ENCODE assay signal across 28 mouse cellular contexts in the genomic region with DNA sequence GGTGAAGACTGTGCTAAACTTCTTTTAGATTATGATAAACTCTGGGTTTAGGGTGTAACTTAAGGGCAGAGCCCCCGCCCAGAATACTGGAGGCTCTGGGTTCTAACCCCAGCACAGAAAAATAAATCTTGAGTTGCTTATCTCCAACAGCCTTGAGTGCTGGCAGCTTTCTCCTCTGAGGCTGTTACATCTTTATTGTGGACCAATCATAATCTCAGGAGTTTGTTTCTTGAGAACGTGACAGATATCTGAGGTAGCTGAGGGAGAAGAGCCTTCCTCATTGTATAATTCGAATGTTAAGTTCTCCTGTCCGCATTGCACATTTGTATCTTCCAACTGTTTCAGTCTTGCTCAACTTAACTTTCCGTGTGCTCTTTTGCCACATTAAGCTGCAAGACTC. TPM values are rescaled to one million over a fixed set of nuclear protein-coding genes. Genes with fewer than 3 reads are reported as not detected.
A peak's percentile ranks its signal among the peaks of the same experiment; 100 is the strongest.
DNase-seq lines count a peak whose midpoint lies in the region; ATAC-seq and TF ChIP-seq lines count a peak whose summit lies in the region.
"Had no signal": no experiment of that assay in that cellular context is flagged by ENCODE, and none has a peak within 500 bp of the region (broad histone marks: within the 10 kb centered on the region; RNA-seq: fewer than 3 reads in every experiment).

No protein-coding gene starts in this region.

- no peak overlapping the region; the same call in 1 of the 2 replicates for H3K4me2 ChIP-seq in kidney, embryonic 14.5 days (replicated peaks; ENCODE audit: low read depth, low read length)
- H3K4me2 ChIP-seq in embryonic facial prominence, embryonic 13.5 days = peak overlapping the region; percentile 45; the same call in 1 of the 2 replicates
- H3K4me2 ChIP-seq in liver, embryonic 15.5 days = peak overlapping the region; percentile 72
- H3K4me2 ChIP-seq: forebrain, embryonic 15.5 days; hindbrain, embryonic 13.5 days had no signal

- DNase-seq in kidney, adult 2 months = no peak
- no peak for DNase-seq in urinary bladder, postnatal 25 days (ENCODE audit: low spot score)
- DNase-seq: adrenal gland, postnatal 36 days; B cell, adult 2 months; cerebellum, adult 11 months; cerebellum, postnatal 14 days; gastrocnemius, postnatal 10 days; heart, postnatal 36 days; kidney, adult 9 months; kidney, postnatal 4 days; lung, adult 2 months; lung, postnatal 14 days; midbrain, embryonic 14.5 days; retina, postnatal 1 day; right cerebral cortex, postnatal 25 days; spleen, adult 18-20 months; thymus, postnatal 14 days had no signal

- no peaks in the 10 kb centered on the region for H3K9me3 ChIP-seq in kidney, embryonic 14.5 days (ENCODE audit: control insufficient read depth, low read length)
- no peaks in the 10 kb centered on the region for H3K9me3 ChIP-seq in ES-Bruce4 (replicated peaks; ENCODE audit: control insufficient read depth, insufficient read depth, low read length, poor library complexity, severe bottlenecking)
- H3K9me3 ChIP-seq in embryonic facial prominence, embryonic 13.5 days = no peaks in the 10 kb centered on the region
- no peaks in the 10 kb centered on the region for H3K9me3 ChIP-seq in liver, embryonic 15.5 days (replicated peaks)
- H3K9me3 ChIP-seq: embryonic facial prominence, embryonic 12.5 days; forebrain, embryonic 15.5 days; heart, embryonic 15.5 days; hindbrain, embryonic 13.5 days; limb, embryonic 13.5 days; neural tube, embryonic 12.5 days had no signal

- no peak overlapping the region for H3K27ac ChIP-seq in kidney, embryonic 14.5 days (ENCODE audit: low read depth, low read length)
- no peak overlapping the region for H3K27ac ChIP-seq in kidney, adult 2 months (ENCODE audit: insufficient read depth, low read depth, low read length)
- 0 out of 2 replicates have a peak overlapping the region, but pooled peaks have one; percentile 14 for H3K27ac ChIP-seq in ES-Bruce4 (ENCODE audit: insufficient read depth, low read length)
- H3K27ac ChIP-seq in embryonic facial prominence, embryonic 13.5 days = no peak overlapping the region
- no peak overlapping the region for H3K27ac ChIP-seq in liver, embryonic 15.5 days (replicated peaks)
- H3K27ac ChIP-seq: embryonic facial prominence, embryonic 12.5 days; forebrain, embryonic 15.5 days; heart, embryonic 15.5 days; hindbrain, embryonic 13.5 days; limb, embryonic 13.5 days; neural tube, embryonic 12.5 days had no signal

- H3K9ac ChIP-seq in kidney, embryonic 14.5 days (ENCODE audit: low read depth, low read length) = no peak overlapping the region
- H3K9ac ChIP-seq in ES-Bruce4 (ENCODE audit: low read depth, poor library complexity, severe bottlenecking) = no peak overlapping the region; the same call in 1 of the 2 replicates
- no peak overlapping the region for H3K9ac ChIP-seq in embryonic facial prominence, embryonic 13.5 days
- no peak overlapping the region for H3K9ac ChIP-seq in liver, embryonic 15.5 days
- H3K9ac ChIP-seq: embryonic facial prominence, embryonic 12.5 days; forebrain, embryonic 15.5 days; heart, embryonic 15.5 days; hindbrain, embryonic 13.5 days; limb, embryonic 13.5 days; neural tube, embryonic 12.5 days had no signal

- 0 out of 2 replicates have a peak overlapping the region, but pooled peaks have one; percentile 28 for H3K4me3 ChIP-seq in kidney, embryonic 14.5 days (ENCODE audit: low read length)
- no peak overlapping the region for H3K4me3 ChIP-seq in kidney, adult 2 months (ENCODE audit: insufficient read depth, low read depth, low read length)
- H3K4me3 ChIP-seq in ES-Bruce4 (ENCODE audit: low read depth, low read length) = no peak overlapping the region
- H3K4me3 ChIP-seq in embryonic facial prominence, embryonic 13.5 days = no peak overlapping the region
- no peak overlapping the region for H3K4me3 ChIP-seq in liver, embryonic 15.5 days (replicated peaks)
- H3K4me3 ChIP-seq: embryonic facial prominence, embryonic 12.5 days; forebrain, embryonic 15.5 days; hindbrain, embryonic 13.5 days; neural tube, embryonic 12.5 days had no signal

- H3K36me3 ChIP-seq in kidney, embryonic 14.5 days (ENCODE audit: control insufficient read depth, insufficient read depth, low read length) = no peaks in the 10 kb centered on the region
- H3K36me3 ChIP-seq in kidney, adult 2 months (ENCODE audit: control insufficient read depth, insufficient read depth, low read length) = no peaks in the 10 kb centered on the region
- no peaks in the 10 kb centered on the region for H3K36me3 ChIP-seq in ES-Bruce4 (ENCODE audit: control insufficient read depth, insufficient read depth, low read length, poor library complexity, severe bottlenecking)
- H3K36me3 ChIP-seq in embryonic facial prominence, embryonic 13.5 days = no peaks in the 10 kb centered on the region
- no peaks in the 10 kb centered on the region for H3K36me3 ChIP-seq in liver, embryonic 15.5 days (replicated peaks)
- H3K36me3 ChIP-seq: embryonic facial prominence, embryonic 12.5 days; forebrain, embryonic 15.5 days; heart, embryonic 15.5 days; hindbrain, embryonic 13.5 days; limb, embryonic 13.5 days; neural tube, embryonic 12.5 days had no signal

- TF ChIP-seq POLR2A in kidney, adult 2 months (IDR thresholded peaks at IDR 0.05; ENCODE audit: low read depth, low read length) = no peak
- TF ChIP-seq POLR2A in ES-Bruce4 (IDR thresholded peaks at IDR 0.05; ENCODE audit: insufficient read depth, low read length) = no peak

- no peak for ATAC-seq in kidney, embryonic 14.5 days (ENCODE audit: low FRiP score, low TSS enrichment)
- no peak for ATAC-seq in embryonic facial prominence, embryonic 13.5 days (ENCODE audit: insufficient number of reproducible peaks, insufficient read depth, low FRiP score, low TSS enrichment, low read depth)
- no peak for ATAC-seq in liver, embryonic 15.5 days (ENCODE audit: insufficient read depth)
- no peak for ATAC-seq in megakaryocyte-erythroid progenitor cell, adult 5-6 weeks (replicated peaks; ENCODE audit: low FRiP score, low TSS enrichment, poor library complexity, severe bottlenecking)
- ATAC-seq: forebrain, embryonic 15.5 days had no signal

- TF ChIP-seq EP300 in ES-Bruce4 (IDR thresholded peaks at IDR 0.05; ENCODE audit: insufficient read depth, low read depth, low read length) = no peak

- no peaks in the 10 kb centered on the region; the same call in 1 of the 2 replicates for H3K27me3 ChIP-seq in kidney, embryonic 14.5 days (ENCODE audit: control insufficient read depth, insufficient read depth, low read length)
- peaks cover 4% of the 10 kb centered on the region for H3K27me3 ChIP-seq in kidney, adult 2 months (replicated peaks; ENCODE audit: control insufficient read depth, insufficient read depth, low read length)
- H3K27me3 ChIP-seq in ES-Bruce4 (ENCODE audit: control insufficient read depth, insufficient read depth, low read length, poor library complexity, severe bottlenecking) = no peaks in the 10 kb centered on the region
- peaks cover 20% of the 10 kb centered on the region for H3K27me3 ChIP-seq in embryonic facial prominence, embryonic 13.5 days
- H3K27me3 ChIP-seq in liver, embryonic 15.5 days = peaks cover 18% of the 10 kb centered on the region

- H3K4me1 ChIP-seq in kidney, embryonic 14.5 days (ENCODE audit: control insufficient read depth, insufficient read depth, low read length) = peaks cover 5% of the 10 kb centered on the region; the same call in 1 of the 2 replicates
- no peaks in the 10 kb centered on the region for H3K4me1 ChIP-seq in kidney, adult 2 months (ENCODE audit: control insufficient read depth, insufficient read depth, low read length)
- no peaks in the 10 kb centered on the region for H3K4me1 ChIP-seq in ES-Bruce4 (ENCODE audit: control insufficient read depth, insufficient read depth, low read length)
- peaks cover 9% of the 10 kb centered on the region for H3K4me1 ChIP-seq in embryonic facial prominence, embryonic 13.5 days
- H3K4me1 ChIP-seq in liver, embryonic 15.5 days (replicated peaks) = peaks cover 68% of the 10 kb centered on the region
- H3K4me1 ChIP-seq: embryonic facial prominence, embryonic 12.5 days; limb, embryonic 13.5 days had no signal

- TF ChIP-seq CTCF in kidney, adult 2 months (conservative IDR thresholded peaks at IDR 0.05; ENCODE audit: insufficient read depth, insufficient read length, low read depth, low read length) = no peak
- no peak for TF ChIP-seq CTCF in ES-Bruce4 (IDR thresholded peaks at IDR 0.05; ENCODE audit: low read depth, low read length)

- WGBS in kidney, embryonic 14.5 days = 59% methylated on average over 5 of the region's 5 CpGs
- 72% methylated on average over 5 of the region's 5 CpGs for WGBS in kidney, adult 2 months
- WGBS in embryonic facial prominence, embryonic 13.5 days = 49% methylated on average over 5 of the region's 5 CpGs
- WGBS in liver, embryonic 15.5 days (ENCODE audit: insufficient replicate concordance) = 33% methylated on average over 5 of the region's 5 CpGs

RNA-seq across cellular contexts. Expression of gene Zfp184, which starts 29.4 kb away (rescaled TPM):
- polyA plus RNA-seq in kidney, embryonic 14.5 days (2014; fragmentation: Nextera tagmentation; extraction: Ambion mirVana) = 15.5 and 17.9 TPM in 2 replicates
- 0.39 and 0.44 TPM in 2 replicates for polyA plus RNA-seq in kidney, adult 2 months (2012; rRNA removed)
- polyA plus RNA-seq in ES-Bruce4 (2011; ENCODE audit: insufficient read depth, insufficient read length, low read depth, missing spikeins) = 8.1 and 11.5 TPM in 2 replicates
- 16.8 and 18.0 TPM in 2 replicates for polyA plus RNA-seq in embryonic facial prominence, embryonic 13.5 days (2015; fragmentation: Nextera tagmentation; extraction: Ambion mirVana)
- 0.59 and 0.71 TPM in 2 replicates for polyA plus RNA-seq in liver, embryonic 15.5 days (2015; fragmentation: Nextera tagmentation; extraction: Ambion mirVana)
- 1.5 and 2.5 TPM in 2 replicates for total RNA-seq in megakaryocyte-erythroid progenitor cell, adult 5-6 weeks (2014; fragmentation: Nextera tagmentation)
- 3.1 and 10.7 TPM in 2 replicates for total RNA-seq in megakaryocyte-erythroid progenitor cell, adult 5-6 weeks (2017)
